ENCODE assay signal across 13 mouse cellular contexts in the genomic region with DNA sequence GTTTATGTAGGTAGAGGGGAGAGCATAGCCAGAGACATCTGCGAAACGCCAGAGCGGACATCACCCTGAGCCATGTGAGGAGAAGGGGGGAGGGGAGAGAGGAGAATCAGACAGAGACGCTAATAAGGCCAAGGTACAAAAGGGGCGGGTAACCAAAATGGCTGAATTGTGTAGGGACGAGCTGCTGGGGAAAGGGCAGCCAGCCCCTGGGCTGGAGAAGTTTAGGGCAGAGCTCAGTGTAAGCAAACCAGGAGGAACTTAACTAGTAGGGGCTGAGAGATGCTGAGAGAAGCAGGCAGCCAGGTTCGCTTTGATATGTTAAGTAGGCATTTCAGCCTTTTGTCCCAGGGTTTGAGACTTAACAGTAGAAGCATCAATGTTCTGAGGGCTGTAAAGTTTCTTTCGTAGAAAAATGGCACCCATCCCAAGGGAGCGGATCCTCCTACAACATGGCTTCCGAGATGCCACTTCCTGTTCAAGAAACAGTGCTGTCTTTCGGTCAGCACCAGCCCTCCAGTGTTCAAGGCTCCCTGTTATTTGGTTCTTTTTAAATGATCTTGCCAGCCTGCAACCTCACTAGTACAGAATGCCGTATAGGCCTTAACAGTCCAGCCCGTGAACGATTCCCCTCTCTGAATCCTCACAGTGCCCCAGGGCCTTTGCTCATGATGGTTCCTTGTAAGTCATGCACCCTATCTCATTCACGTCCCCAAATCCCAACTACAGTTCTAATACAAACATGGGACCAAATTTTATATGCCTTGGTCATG. TPM values are rescaled to one million over a fixed set of nuclear protein-coding genes. Genes with fewer than 3 reads are reported as not detected.
DNase-seq lines count a peak whose midpoint lies in the region; ATAC-seq and TF ChIP-seq lines count a peak whose summit lies in the region.
"Had no signal": no experiment of that assay in that cellular context is flagged by ENCODE, and none has a peak within 500 bp of the region (broad histone marks: within the 10 kb centered on the region; RNA-seq: fewer than 3 reads in every experiment).

No protein-coding gene starts in this region.

- 62% methylated on average over 15 of the region's 15 CpGs for WGBS in forebrain, embryonic 12.5 days
- 59% methylated on average over 15 of the region's 15 CpGs for WGBS in forebrain, postnatal 0 days
- 60% methylated on average over 15 of the region's 15 CpGs for WGBS in intestine, embryonic 14.5 days
- 64% methylated on average over 15 of the region's 15 CpGs for WGBS in kidney, postnatal 0 days

- DNase-seq in forebrain, postnatal 0 days: no peak
- DNase-seq in intestine, embryonic 14.5 days (ENCODE audit: low spot score): no peak
- no peak for DNase-seq in kidney, postnatal 0 days (ENCODE audit: low spot score)
- peak; percentile 21 for DNase-seq in retina, postnatal 1 day
- DNase-seq in lung, postnatal 14 days: no peak
- no peak for DNase-seq in heart, adult 9 months (ENCODE audit: low spot score in 2 of 2)
- DNase-seq: adrenal gland, adult 8-10 months; cerebellum, postnatal 25 days; heart, postnatal 4 days had no signal

- H3K9ac ChIP-seq in forebrain, embryonic 12.5 days: no peak overlapping the region
- H3K9ac ChIP-seq in forebrain, postnatal 0 days: no peak overlapping the region
- no peak overlapping the region for H3K9ac ChIP-seq in intestine, embryonic 14.5 days (ENCODE audit: low read length)
- no peak overlapping the region for H3K9ac ChIP-seq in kidney, postnatal 0 days (ENCODE audit: low read depth, low read length)
- H3K9ac ChIP-seq: embryonic facial prominence, embryonic 15.5 days; neural tube, embryonic 12.5 days had no signal

- no peak overlapping the region for H3K4me3 ChIP-seq in forebrain, embryonic 12.5 days (replicated peaks)
- H3K4me3 ChIP-seq in forebrain, postnatal 0 days (ENCODE audit: low read depth, low read length): no peak overlapping the region
- no peak overlapping the region for H3K4me3 ChIP-seq in intestine, embryonic 14.5 days (ENCODE audit: low read depth, low read length)
- no peak overlapping the region for H3K4me3 ChIP-seq in kidney, postnatal 0 days (replicated peaks; ENCODE audit: low read depth, low read length)
- H3K4me3 ChIP-seq: embryonic facial prominence, embryonic 15.5 days; neural tube, embryonic 12.5 days had no signal

- H3K27me3 ChIP-seq in forebrain, embryonic 12.5 days: no peaks in the 10 kb centered on the region
- H3K27me3 ChIP-seq in forebrain, postnatal 0 days (ENCODE audit: insufficient read depth, low read length): no peaks in the 10 kb centered on the region
- no peaks in the 10 kb centered on the region for H3K27me3 ChIP-seq in intestine, embryonic 14.5 days (replicated peaks; ENCODE audit: control insufficient read depth, insufficient read depth, low read length)
- H3K27me3 ChIP-seq in kidney, postnatal 0 days (ENCODE audit: insufficient read depth, low read length): no peaks in the 10 kb centered on the region
- H3K27me3 ChIP-seq: embryonic facial prominence, embryonic 15.5 days; neural tube, embryonic 12.5 days had no signal

- no peak overlapping the region for H3K27ac ChIP-seq in forebrain, embryonic 12.5 days
- H3K27ac ChIP-seq in forebrain, postnatal 0 days (ENCODE audit: low read depth, low read length): no peak overlapping the region
- no peak overlapping the region for H3K27ac ChIP-seq in intestine, embryonic 14.5 days (ENCODE audit: low read depth)
- no peak overlapping the region for H3K27ac ChIP-seq in kidney, postnatal 0 days
- H3K27ac ChIP-seq: embryonic facial prominence, embryonic 15.5 days; neural tube, embryonic 12.5 days had no signal

- H3K36me3 ChIP-seq in forebrain, embryonic 12.5 days (replicated peaks): no peaks in the 10 kb centered on the region
- no peaks in the 10 kb centered on the region for H3K36me3 ChIP-seq in forebrain, postnatal 0 days (ENCODE audit: insufficient read depth)
- no peaks in the 10 kb centered on the region for H3K36me3 ChIP-seq in intestine, embryonic 14.5 days (ENCODE audit: control insufficient read depth, insufficient read depth, low read length)
- H3K36me3 ChIP-seq in kidney, postnatal 0 days (ENCODE audit: insufficient read depth, low read length): no peaks in the 10 kb centered on the region
- H3K36me3 ChIP-seq: embryonic facial prominence, embryonic 15.5 days; neural tube, embryonic 12.5 days had no signal

- peaks cover 5% of the 10 kb centered on the region for H3K4me1 ChIP-seq in forebrain, embryonic 12.5 days
- H3K4me1 ChIP-seq in forebrain, postnatal 0 days (ENCODE audit: insufficient read depth): no peaks in the 10 kb centered on the region
- peaks cover 13% of the 10 kb centered on the region for H3K4me1 ChIP-seq in intestine, embryonic 14.5 days (replicated peaks; ENCODE audit: control insufficient read depth, insufficient read depth, low read length)
- H3K4me1 ChIP-seq in kidney, postnatal 0 days (replicated peaks; ENCODE audit: insufficient read depth, low read length): 0 out of 2 replicates have a peak, but pooled peaks cover 3% of the 10 kb centered on the region
- H3K4me1 ChIP-seq: neural tube, embryonic 12.5 days had no signal

- H3K4me2 ChIP-seq in forebrain, embryonic 12.5 days: no peak overlapping the region
- no peak overlapping the region for H3K4me2 ChIP-seq in forebrain, postnatal 0 days (ENCODE audit: low read depth)
- peak overlapping the region; percentile 34; the same call in 1 of the 2 replicates for H3K4me2 ChIP-seq in intestine, embryonic 14.5 days (ENCODE audit: low read length)
- H3K4me2 ChIP-seq in kidney, postnatal 0 days (ENCODE audit: low read length): peak overlapping the region; percentile 18
- H3K4me2 ChIP-seq: embryonic facial prominence, embryonic 15.5 days; neural tube, embryonic 12.5 days had no signal

- no peak for TF ChIP-seq CTCF in forebrain, postnatal 0 days (IDR thresholded peaks at IDR 0.05; ENCODE audit: low read depth)
- TF ChIP-seq CTCF in kidney, postnatal 0 days (IDR thresholded peaks at IDR 0.05; ENCODE audit: low read depth): no peak

- peak; percentile 34; the same call in 1 of the 2 replicates for ATAC-seq in forebrain, embryonic 12.5 days (ENCODE audit: low FRiP score)
- ATAC-seq in forebrain, postnatal 0 days: no peak
- ATAC-seq in intestine, embryonic 14.5 days (replicated peaks; ENCODE audit: low FRiP score, low TSS enrichment, low read depth): peak; percentile 20
- ATAC-seq in kidney, postnatal 0 days (replicated peaks; ENCODE audit: low FRiP score, low read depth): peak; percentile 46; the same call in 1 of the 2 replicates
- no peak for ATAC-seq in activated CD4-positive, CD25-positive, alpha-beta regulatory T cell, adult 4 months

- H3K9me3 ChIP-seq in forebrain, embryonic 12.5 days: no peaks in the 10 kb centered on the region
- no peaks in the 10 kb centered on the region for H3K9me3 ChIP-seq in forebrain, postnatal 0 days (ENCODE audit: low read length)
- H3K9me3 ChIP-seq in intestine, embryonic 14.5 days (ENCODE audit: control insufficient read depth, low read length): no peaks in the 10 kb centered on the region
- no peaks in the 10 kb centered on the region for H3K9me3 ChIP-seq in kidney, postnatal 0 days (replicated peaks; ENCODE audit: low read length)
- H3K9me3 ChIP-seq: embryonic facial prominence, embryonic 15.5 days; neural tube, embryonic 12.5 days had no signal

RNA-seq across cellular contexts. Expression of gene Mboat1, which starts 55.4 kb away (rescaled TPM):
- polyA plus RNA-seq in forebrain, embryonic 12.5 days (2016; fragmentation: Nextera tagmentation; extraction: Ambion mirVana): 4.7 and 5.1 TPM in 2 replicates
- total RNA-seq in forebrain, postnatal 0 days (2014; rRNA removed): 2.4 and 3.8 TPM in 2 replicates
- 3.4 and 3.5 TPM in 2 replicates for polyA plus RNA-seq in forebrain, postnatal 0 days (2015; fragmentation: Nextera tagmentation; extraction: Ambion mirVana)
- polyA plus RNA-seq in intestine, embryonic 14.5 days (2014; fragmentation: Nextera tagmentation; extraction: Ambion mirVana): 49.4 and 49.6 TPM in 2 replicates
- polyA plus RNA-seq in kidney, postnatal 0 days (2015; fragmentation: Nextera tagmentation; extraction: Ambion mirVana): 27.7 and 29.2 TPM in 2 replicates
- 10 to 100 TPM; 13.2 to 16.1 TPM for polyA plus RNA-seq in activated CD4-positive, CD25-positive, alpha-beta regulatory T cell, adult 4 months (2017; shearing (Covaris generic))

Comparison
In these comparisons a context has a peak if more than half of its experiments do, and no peak if none do; other contexts are left out.
1. ATAC-seq: peak in forebrain, embryonic 12.5 days (single experiment), intestine, embryonic 14.5 days (single experiment) and kidney, postnatal 0 days (single experiment); none in forebrain, postnatal 0 days (single experiment) and activated CD4-positive, CD25-positive, alpha-beta regulatory T cell, adult 4 months (single experiment).
2. H3K4me2 ChIP-seq: peak in intestine, embryonic 14.5 days (single experiment) and kidney, postnatal 0 days (single experiment); none in forebrain, embryonic 12.5 days (single experiment) and forebrain, postnatal 0 days (single experiment).